Mouse (Mus musculus) heart, embryonic 11.5 days (tissue): ENCODE results near the gene Pskh1. TPM values are rescaled to one million over a fixed set of nuclear protein-coding genes. Genes with fewer than 3 reads are reported as not detected.

Experiments
- ATAC-seq: fragments of 200-750 bp; cut with Nextera tagmentation; replicated peaks from 2 replicates; pipeline ENCODE4 v1.8.0; 2017; ENCODE audit warnings: moderate library complexity; ENCODE audit not compliant: insufficient number of reproducible peaks, low FRiP score, low TSS enrichment
- H3K27ac ChIP-seq: fragments of 300-500 bp; sonication (generic); 2 replicates; pipeline ENCODE4 v1.5.1; 2014; ENCODE audit warnings: mild to moderate bottlenecking, low read depth, low read length
- H3K27me3 ChIP-seq: fragments of 300-500 bp; sonication (generic); 2 replicates; pipeline ENCODE4 v1.6.1; 2014; ENCODE audit warnings: mild to moderate bottlenecking, low read length, mixed read lengths; ENCODE audit not compliant: control insufficient read depth, insufficient read depth
- H3K36me3 ChIP-seq: fragments of 300-500 bp; sonication (generic); 2 replicates; pipeline ENCODE4 v1.6.1; 2014; ENCODE audit warnings: mild to moderate bottlenecking, low read length, moderate library complexity, mixed read lengths; ENCODE audit not compliant: control insufficient read depth, insufficient read depth
- H3K4me1 ChIP-seq: fragments of 300-500 bp; sonication (generic); 2 replicates; pipeline ENCODE4 v1.6.1; 2014; ENCODE audit warnings: low read length; ENCODE audit not compliant: control insufficient read depth, insufficient read depth
- H3K4me2 ChIP-seq: fragments of 300-500 bp; sonication (generic); 2 replicates; pipeline ENCODE4 v1.6.1; 2014; ENCODE audit warnings: mild to moderate bottlenecking, moderate library complexity
- H3K4me3 ChIP-seq: fragments of 300-500 bp; sonication (generic); 2 replicates; pipeline ENCODE4 v1.5.1; 2014; ENCODE audit warnings: low read depth, low read length
- H3K9ac ChIP-seq: fragments of 300-500 bp; sonication (generic); 2 replicates; pipeline ENCODE4 v1.6.1; 2014; ENCODE audit warnings: mild to moderate bottlenecking, low read depth, low read length, moderate library complexity
- H3K9me3 ChIP-seq: fragments of 300-500 bp; sonication (generic); replicated peaks from 2 replicates; pipeline ENCODE4 v1.6.1; 2016; ENCODE audit warnings: low read length; ENCODE audit not compliant: control insufficient read depth
- WGBS: fragments of 180-500 bp; shearing (Covaris S2); extraction: QIAGEN DNeasy Blood & Tissue Kit; methylation state at CpG from one replicate; pipeline ENCODE4 v1.1.7; 2014; ENCODE audit not compliant: insufficient replicate concordance; 5-methylcytosine and 5-hydroxymethylcytosine counted together
- polyA plus RNA-seq: library from polyadenylated mRNA; unstranded; fragments of >200 nt; fragmentation: Nextera tagmentation; extraction: Ambion mirVana; gene quantifications from 2 replicates; pipeline ENCODE4 v1.2.1, GENCODE M21; 2014

Gene Pskh1
- polyA plus RNA-seq, 1 experiment from 2014 or later: 14.7 TPM

DNA sequence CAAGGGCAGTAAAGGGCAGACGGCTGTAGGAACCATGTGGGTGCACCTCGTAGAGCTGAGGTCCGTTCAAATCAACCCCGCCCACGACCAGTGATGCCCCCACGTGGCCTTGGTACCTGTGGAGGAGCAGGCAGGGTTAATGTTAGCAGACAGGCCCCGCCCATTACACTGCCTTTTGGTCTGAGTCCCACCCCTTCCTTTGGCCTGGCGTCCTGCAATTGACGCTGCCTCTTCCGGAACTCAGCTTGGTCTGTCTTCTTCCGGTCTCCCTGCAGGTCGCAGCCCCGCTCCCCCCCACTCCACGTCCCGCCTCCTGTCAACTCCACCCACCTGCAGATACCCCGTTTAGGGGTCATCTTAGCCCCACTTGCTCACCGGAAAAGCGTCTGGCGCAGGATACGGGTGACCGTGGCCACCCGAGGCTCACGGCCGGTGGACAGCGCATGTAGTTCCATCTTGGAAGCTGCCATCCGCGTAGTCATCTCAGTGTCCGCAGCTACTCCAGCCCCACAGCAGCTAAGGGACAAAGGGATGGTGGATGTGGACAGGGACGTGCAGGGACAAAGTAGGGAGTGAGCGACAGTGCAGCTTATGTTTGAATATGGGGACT, 36.7 kb downstream of the Pskh1 start:
- Histone ChIP-seq H3K4me1 (peaks cover 8% of the 10 kb centered on the region), H3K9me3 (no peaks in the 10 kb centered on the region), H3K4me3 (peak overlapping the region; percentile 83), H3K9ac (peak overlapping the region; percentile 90), H3K4me2 (peak overlapping the region; percentile 97), H3K36me3 (peaks cover 14% of the 10 kb centered on the region), H3K27ac (peak overlapping the region; percentile 94), H3K27me3 (no peaks in the 10 kb centered on the region)
- ATAC-seq: peak; percentile 84
- under 1% methylated on average over 30 of the region's 30 CpGs for WGBS

DNA sequence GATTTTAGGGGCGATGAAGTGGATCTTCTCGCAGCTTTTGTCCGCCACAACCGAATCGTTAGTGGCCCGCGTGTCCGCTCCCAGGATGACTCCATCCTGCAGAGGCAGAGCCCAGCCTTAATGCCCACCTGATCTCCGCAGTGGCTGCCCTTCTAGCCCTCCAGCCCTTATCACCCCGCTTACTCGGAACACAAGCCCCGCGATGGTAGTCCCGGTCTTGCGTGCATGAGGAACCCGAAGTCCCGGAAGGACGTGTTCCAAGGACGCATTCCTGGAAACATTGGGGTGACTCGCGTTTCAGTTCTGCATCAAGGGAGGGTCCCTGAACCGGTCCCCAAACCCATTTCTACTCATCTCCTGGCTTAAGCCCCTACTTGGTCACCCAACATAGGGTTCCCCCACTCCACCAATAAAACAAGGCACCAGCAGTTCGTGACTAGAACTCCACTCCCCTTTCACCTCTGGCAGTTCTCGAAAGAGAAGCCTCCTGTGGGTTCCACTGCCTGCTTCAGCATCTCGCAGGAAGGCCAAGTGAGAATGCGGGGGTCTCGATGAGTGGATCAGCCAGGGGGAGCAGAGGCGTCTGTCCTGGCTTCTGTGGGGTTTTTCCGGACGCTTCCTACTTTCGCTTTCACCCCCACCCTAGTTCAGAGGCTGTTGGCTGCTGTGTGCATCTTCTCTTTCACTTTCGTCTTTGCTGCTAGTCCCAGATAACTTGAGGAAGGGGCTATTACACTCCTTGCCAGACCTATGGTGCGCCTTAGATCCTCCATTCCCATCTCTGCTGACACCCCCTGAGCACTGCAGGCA, 37.5 kb downstream of the Pskh1 start:
- ATAC-seq: 0 out of 2 replicates have a peak, but pooled peaks have one; percentile 32
- peaks cover 8% of the 10 kb centered on the region for H3K4me1 ChIP-seq
- H3K4me2 ChIP-seq: peak overlapping the region; percentile 97
- H3K9me3 ChIP-seq: no peaks in the 10 kb centered on the region
- H3K27me3 ChIP-seq: no peaks in the 10 kb centered on the region
- peak overlapping the region; percentile 94 for H3K27ac ChIP-seq
- WGBS: 2% methylated on average over 33 of the region's 33 CpGs
- H3K9ac ChIP-seq: peak overlapping the region; percentile 90
- H3K36me3 ChIP-seq: peaks cover 16% of the 10 kb centered on the region
- peak overlapping the region; percentile 83 for H3K4me3 ChIP-seq

DNA sequence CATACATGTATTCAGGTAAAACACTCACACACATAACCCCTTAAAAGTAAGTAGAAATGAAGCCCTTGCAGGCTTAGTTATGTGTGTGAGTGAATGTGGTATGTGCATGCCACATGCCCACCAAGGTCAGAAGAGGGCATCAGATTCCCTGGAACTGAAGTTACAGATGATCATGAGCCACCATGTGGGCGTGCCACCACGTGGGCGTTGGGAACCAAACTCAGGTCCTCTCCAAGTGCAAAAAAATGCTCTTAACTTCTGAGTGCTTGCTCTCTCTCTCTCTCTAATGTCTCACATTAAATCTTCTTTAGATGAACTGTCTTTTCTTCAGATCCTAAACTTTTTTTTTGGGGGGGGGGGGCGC, 38.0 kb downstream of the Pskh1 start, which contains the start of gene Psmb10:
Psmb10 (minus strand) TSS at position 139 of the 364 bp plus-strand sequence.
- Histone ChIP-seq H3K4me1 (peaks cover 8% of the 10 kb centered on the region), H3K27me3 (no peaks in the 10 kb centered on the region), H3K9ac (peak within 1 kb of the TSS; percentile 90), H3K27ac (peak within 1 kb of the TSS; percentile 94), H3K36me3 (peaks cover 19% of the 10 kb centered on the region), H3K9me3 (no peaks in the 10 kb centered on the region), H3K4me2 (peak within 1 kb of the TSS; percentile 97), H3K4me3 (peak within 1 kb of the TSS; percentile 83)
- no peak for ATAC-seq
- WGBS: 24% methylated on average over 4 of the region's 4 CpGs

DNA sequence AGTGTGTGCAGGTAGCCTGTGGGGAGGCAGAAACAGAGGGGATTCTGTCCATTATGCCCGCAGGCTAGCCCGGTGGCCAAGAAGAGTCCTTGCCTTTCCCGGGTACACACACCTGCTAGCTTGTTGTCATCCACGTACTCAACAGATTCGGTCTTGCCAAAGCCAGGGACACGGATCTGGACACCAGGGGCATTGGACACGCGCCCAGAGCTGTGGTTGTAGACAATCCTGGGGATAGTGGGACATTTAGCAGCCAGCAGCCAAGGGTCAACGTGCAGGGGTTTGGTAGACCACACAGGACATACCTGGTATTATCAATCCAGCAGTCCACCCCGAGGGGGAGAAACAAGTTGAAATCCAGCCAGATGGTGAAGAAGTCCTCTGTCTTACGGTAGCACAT, 41.8 kb downstream of the Pskh1 start:
- Histone ChIP-seq H3K9ac (no peak overlapping the region), H3K4me3 (no peak overlapping the region), H3K4me2 (no peak overlapping the region), H3K9me3 (no peaks in the 10 kb centered on the region), H3K27ac (no peak overlapping the region), H3K27me3 (no peaks in the 10 kb centered on the region), H3K36me3 (peaks cover 47% of the 10 kb centered on the region), H3K4me1 (no peaks in the 10 kb centered on the region)
- WGBS: 94% methylated on average over 11 of the region's 11 CpGs
- ATAC-seq: no peak

DNA sequence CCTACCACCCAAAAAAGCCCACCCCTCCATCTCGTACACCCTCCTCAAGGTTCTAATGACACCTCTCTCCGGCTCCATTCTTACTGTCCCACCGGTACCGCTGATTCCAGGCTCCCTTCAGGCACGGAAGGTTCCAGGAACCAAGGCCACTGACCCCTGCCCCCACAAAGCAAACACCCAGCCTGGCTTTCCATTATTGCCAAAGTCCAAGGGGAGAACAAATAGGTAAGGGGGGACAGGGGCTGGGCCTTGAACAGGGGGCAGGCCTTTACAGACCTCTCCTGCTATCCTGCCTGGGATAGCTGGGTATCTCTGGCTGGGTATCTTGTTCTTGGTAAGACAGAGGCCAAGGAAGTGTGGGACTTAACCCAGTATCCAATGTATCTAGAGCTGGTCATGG, 42.3 kb downstream of the Pskh1 start:
- peaks cover 52% of the 10 kb centered on the region for H3K36me3 ChIP-seq
- 95% methylated on average over 5 of the region's 5 CpGs for WGBS
- H3K9ac ChIP-seq: no peak overlapping the region
- H3K4me3 ChIP-seq: no peak overlapping the region
- H3K4me1 ChIP-seq: no peaks in the 10 kb centered on the region
- H3K27ac ChIP-seq: no peak overlapping the region
- no peaks in the 10 kb centered on the region for H3K27me3 ChIP-seq
- no peaks in the 10 kb centered on the region for H3K9me3 ChIP-seq
- H3K4me2 ChIP-seq: no peak overlapping the region
- ATAC-seq: no peak

DNA sequence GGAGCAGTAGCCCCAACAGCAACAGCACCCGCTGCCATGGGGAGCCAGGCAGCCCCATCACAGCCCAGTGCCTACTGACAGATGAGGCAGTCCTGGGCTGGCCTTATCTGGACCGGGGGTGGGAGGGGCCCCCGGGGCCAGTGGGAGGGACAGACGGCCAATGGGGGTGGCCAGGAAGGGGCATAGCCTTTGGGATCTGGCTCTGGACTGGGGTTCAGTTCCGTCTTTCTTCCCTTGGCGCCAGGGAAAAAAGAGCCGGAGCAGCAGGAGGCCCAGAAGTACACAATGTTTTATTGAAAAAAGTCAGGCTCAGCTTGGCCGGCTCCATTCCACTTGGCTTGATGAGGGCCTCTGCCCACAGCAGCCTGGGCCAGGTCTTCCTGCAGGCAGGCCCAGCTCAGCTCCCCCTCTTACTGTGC, 43.1 kb downstream of the Pskh1 start, which contains the start of gene Lcat:
Lcat (minus strand) TSS at position 62 of the 419 bp plus-strand sequence.
- peaks cover 56% of the 10 kb centered on the region for H3K36me3 ChIP-seq
- no peaks in the 10 kb centered on the region for H3K4me1 ChIP-seq
- ATAC-seq: no peak
- no peak within 1 kb of the TSS for H3K9ac ChIP-seq
- WGBS: 74% methylated on average over 8 of the region's 8 CpGs
- H3K4me3 ChIP-seq: no peak within 1 kb of the TSS
- no peak within 1 kb of the TSS for H3K27ac ChIP-seq
- H3K9me3 ChIP-seq: no peaks in the 10 kb centered on the region
- no peak within 1 kb of the TSS for H3K4me2 ChIP-seq
- no peaks in the 10 kb centered on the region for H3K27me3 ChIP-seq

DNA sequence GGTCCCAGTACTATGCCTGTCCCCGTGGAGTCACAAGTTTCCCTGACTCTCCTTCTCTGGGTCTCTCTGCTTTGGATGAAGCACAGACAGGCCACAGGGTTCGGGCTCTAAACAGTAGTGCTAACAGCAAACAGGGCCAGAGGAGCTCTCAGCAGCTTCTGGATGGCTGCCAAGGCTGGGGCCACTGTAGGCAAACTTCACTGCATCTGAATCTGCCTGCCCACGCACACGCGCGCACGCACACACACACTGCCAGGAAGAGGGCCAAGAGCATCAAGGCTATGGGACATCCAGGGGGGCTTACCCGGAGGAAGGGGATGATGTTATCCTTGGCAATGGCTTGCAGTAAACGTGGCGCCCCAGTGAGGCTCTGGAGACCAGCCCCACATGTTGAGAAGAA, 49.1 kb downstream of the Pskh1 start:
- Histone ChIP-seq H3K4me2 (no peak overlapping the region), H3K9ac (0 out of 2 replicates have a peak overlapping the region, but pooled peaks have one; percentile 28), H3K4me3 (no peak overlapping the region), H3K9me3 (no peaks in the 10 kb centered on the region), H3K36me3 (peaks cover 60% of the 10 kb centered on the region), H3K27ac (peak overlapping the region; percentile 46), H3K4me1 (peaks cover 20% of the 10 kb centered on the region), H3K27me3 (no peaks in the 10 kb centered on the region)
- ATAC-seq: no peak
- WGBS: 70% methylated on average over 10 of the region's 10 CpGs

DNA sequence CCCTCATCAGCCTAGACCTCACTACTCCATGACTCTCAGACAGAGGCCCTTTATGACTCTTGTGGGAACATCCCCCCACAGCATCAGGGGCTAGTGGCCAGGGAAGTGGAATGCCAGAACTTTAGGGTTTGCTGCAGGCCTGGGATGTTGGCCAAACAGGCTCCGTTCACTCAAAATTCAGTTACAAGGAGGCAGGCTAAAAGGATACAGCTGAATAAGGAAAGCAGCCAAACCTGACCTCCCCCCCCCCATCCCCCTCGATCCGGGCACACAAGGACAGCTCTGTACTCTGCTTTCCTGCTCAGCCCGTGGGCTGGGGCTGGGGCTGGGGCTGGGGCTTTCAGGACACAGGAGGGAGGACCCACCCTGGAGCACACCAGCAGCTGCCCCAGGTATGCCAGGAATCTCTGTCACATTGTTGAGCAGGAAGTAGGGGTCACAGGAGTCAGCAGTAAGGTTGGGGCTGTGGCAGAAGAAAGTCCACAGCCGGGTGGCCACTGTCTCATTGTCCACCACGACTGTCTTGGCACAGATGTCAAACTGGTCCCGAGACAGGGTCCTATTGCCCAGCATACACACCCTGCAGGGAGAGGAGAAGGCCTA, 50.9 kb downstream of the Pskh1 start:
- no peak for ATAC-seq
- H3K36me3 ChIP-seq: peaks cover 44% of the 10 kb centered on the region
- no peaks in the 10 kb centered on the region for H3K9me3 ChIP-seq
- 25% methylated on average over 7 of the region's 7 CpGs for WGBS
- H3K27me3 ChIP-seq: no peaks in the 10 kb centered on the region
- no peak overlapping the region for H3K4me3 ChIP-seq
- no peak overlapping the region for H3K27ac ChIP-seq
- peak overlapping the region; percentile 52; the same call in 1 of the 2 replicates for H3K9ac ChIP-seq
- H3K4me2 ChIP-seq: no peak overlapping the region
- peaks cover 20% of the 10 kb centered on the region for H3K4me1 ChIP-seq
